Mouse (Mus musculus) right cerebral cortex, postnatal 10 days (tissue): ENCODE data around the gene Zfp985.
"Not testable (repeated sequence)": the region's sequence is repeated elsewhere in the genome, so short reads cannot be mapped to it uniquely, and the experiment has no call there.

ENCODE experiments used
- DNase-seq, 2 experiments: peaks; one replicate each; pipeline ENCODE4 v3.0.0; 2021; ENCODE audit warnings: low spot score in 2 of 2

Zfp985 gene

GRCm38 (mm10) chr4:147553071-147553470 is at the start of gene Zfp985:
Gene Zfp985 (plus strand): TSS chr4:147553277.
- not testable (repeated sequence) for DNase-seq

- no peak for DNase-seq
These were observed 43.9 kb upstream of the Zfp985 start for GRCm38 (mm10) chr4:147509174-147509573.

GRCm38 (mm10) chr4:147518981-147519380 is 34.1 kb upstream of the Zfp985 start:
- no peak for DNase-seq

GRCm38 (mm10) chr4:147520100-147520499 is 33.0 kb upstream of the Zfp985 start:
- DNase-seq, result no peak

GRCm38 (mm10) chr4:147525125-147525524 is 28.0 kb upstream of the Zfp985 start:
- DNase-seq, result no peak

- no peak for DNase-seq
These were observed 22.7 kb upstream of the Zfp985 start for GRCm38 (mm10) chr4:147530366-147530765.

GRCm38 (mm10) chr4:147535916-147536315 is 17.2 kb upstream of the Zfp985 start:
- not testable (repeated sequence) for DNase-seq

GRCm38 (mm10) chr4:147537702-147538101 is 15.4 kb upstream of the Zfp985 start:
- no peak for DNase-seq

GRCm38 (mm10) chr4:147539918-147540317 is 13.2 kb upstream of the Zfp985 start, which contains the start of gene Gm16503:
Gene Gm16503 (plus strand): TSS chr4:147540218.
- not testable (repeated sequence) for DNase-seq

- DNase-seq, result no peak
These were observed 12.0 kb upstream of the Zfp985 start for GRCm38 (mm10) chr4:147541105-147541504.

GRCm38 (mm10) chr4:147554361-147554760 is 1.3 kb downstream of the Zfp985 start:
- not testable (repeated sequence) for DNase-seq

- DNase-seq, result not testable (repeated sequence)
These were observed 3.8 kb downstream of the Zfp985 start for GRCm38 (mm10) chr4:147556921-147557320.

- DNase-seq, result not testable (repeated sequence)
These were observed 4.9 kb downstream of the Zfp985 start for GRCm38 (mm10) chr4:147558011-147558410.

- DNase-seq, result not testable (repeated sequence)
These were observed 6.0 kb downstream of the Zfp985 start for GRCm38 (mm10) chr4:147559096-147559495.

- DNase-seq, result no peak
These were observed 12.5 kb downstream of the Zfp985 start for GRCm38 (mm10) chr4:147565426-147566220.

- DNase-seq, result not testable (repeated sequence)
These were observed 18.1 kb downstream of the Zfp985 start for GRCm38 (mm10) chr4:147571156-147571555.

- not testable (repeated sequence) for DNase-seq
These were observed 26.3 kb downstream of the Zfp985 start for GRCm38 (mm10) chr4:147579371-147579770.

GRCm38 (mm10) chr4:147586511-147587473 is 33.7 kb downstream of the Zfp985 start:
- DNase-seq, result no peak

- not testable (repeated sequence) for DNase-seq
These were observed 41.6 kb downstream of the Zfp985 start for GRCm38 (mm10) chr4:147594630-147595029.

GRCm38 (mm10) chr4:147597685-147598084 is 44.6 kb downstream of the Zfp985 start:
- DNase-seq, result no peak

- DNase-seq, result no peak
These were observed 45.8 kb downstream of the Zfp985 start for GRCm38 (mm10) chr4:147598831-147599230.

- no peak for DNase-seq
These were observed 48.8 kb downstream of the Zfp985 start for GRCm38 (mm10) chr4:147601881-147602280.
